Mouse (Mus musculus) 3134 (cell line): ENCODE measurements around the gene Echs1.
A peak's percentile ranks its signal among the peaks of the same experiment; 100 is the strongest.
"Not testable (repeated sequence)": the region's sequence is repeated elsewhere in the genome, so short reads cannot be mapped to it uniquely, and the experiment has no call there.

Experiments
- DNase-seq: peaks from one replicate; pipeline ENCODE4 v3.0.0-alpha.2; 2011; ENCODE audit warnings: low spot score; ENCODE audit not compliant: insufficient read length; ENCODE audit errors: extremely low read depth

Gene Echs1

DNA sequence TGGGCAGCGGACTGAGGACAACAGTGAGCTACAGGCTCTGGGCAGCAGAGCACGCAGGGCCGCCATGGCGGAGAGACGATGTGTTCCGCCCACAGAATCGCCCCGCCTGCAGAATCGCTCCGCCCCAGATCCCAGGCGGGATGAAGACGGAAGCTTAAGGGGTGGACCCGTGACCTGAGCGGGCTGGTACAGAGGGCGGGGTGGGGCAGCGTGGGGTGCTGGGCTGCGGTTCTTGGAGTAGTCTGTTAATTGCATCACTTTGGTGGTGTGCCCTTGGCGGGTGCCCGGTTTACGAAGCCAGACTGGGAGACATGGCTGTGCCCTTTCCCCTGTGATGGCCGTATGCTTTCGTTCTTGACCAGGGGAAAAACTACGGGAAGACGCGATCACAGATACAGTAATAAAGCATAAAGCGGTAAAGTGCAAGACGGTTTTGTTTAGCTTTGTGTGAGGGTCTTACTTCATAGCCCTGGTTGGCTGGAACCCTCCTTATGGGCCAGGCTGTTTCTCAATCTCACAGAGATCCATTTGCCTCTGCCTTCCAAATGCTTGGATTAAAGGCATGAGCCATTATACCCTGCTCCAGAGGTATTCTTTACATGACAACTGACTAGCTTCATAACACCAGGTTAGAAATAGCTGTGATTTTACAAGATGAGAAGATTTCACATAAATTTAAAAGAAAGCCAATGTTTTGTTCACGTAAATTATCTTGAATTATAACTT lies at the start of gene Echs1:
Gene Echs1, minus strand, starts transcription at position 148 of the 726 bp plus-strand sequence.
- DNase-seq, result peak; percentile 95

DNA sequence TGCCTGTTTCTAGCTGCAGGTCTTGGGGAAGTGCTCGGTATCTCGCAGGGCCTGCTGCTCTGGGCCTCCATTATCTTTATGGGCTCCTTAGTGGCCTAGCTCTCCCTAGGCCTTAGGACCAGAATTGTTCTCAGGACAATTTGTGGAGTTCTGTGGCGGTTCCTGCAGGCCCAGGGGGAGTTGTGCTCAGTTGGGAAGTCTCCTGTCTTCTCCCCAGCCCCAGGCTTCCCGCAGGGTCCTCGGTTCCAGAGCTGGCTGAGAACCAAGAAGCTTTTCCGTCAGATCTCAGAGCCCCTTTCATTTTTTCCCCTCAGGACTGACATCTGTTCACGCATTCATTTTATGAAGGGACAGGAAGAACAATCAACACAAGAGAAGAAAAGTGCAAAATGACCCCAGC lies 48.4 kb upstream of the Echs1 start, which contains the start of gene Olfr522:
Gene Olfr522, minus strand, starts transcription at position 101 of the 400 bp plus-strand sequence.
- no peak for DNase-seq

DNA sequence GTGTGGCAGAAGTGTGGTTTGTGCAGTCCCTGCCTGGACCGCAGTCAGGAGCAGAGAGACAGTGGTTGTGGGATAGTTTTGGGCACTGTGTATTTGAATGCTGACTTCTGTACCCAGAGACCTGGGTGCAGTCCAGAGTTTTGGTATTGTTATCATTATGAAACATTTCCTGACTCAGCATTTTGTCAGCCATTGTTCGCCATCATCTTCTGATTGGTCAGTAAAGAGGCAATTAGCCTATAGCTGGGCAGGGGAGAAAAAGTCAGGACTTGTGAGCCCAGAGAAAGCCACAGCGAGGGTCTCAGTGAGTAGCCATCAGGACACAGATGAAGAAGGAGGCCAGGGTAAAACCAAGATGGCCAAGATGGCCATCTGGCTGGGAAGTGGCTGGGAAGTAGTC lies 44.1 kb upstream of the Echs1 start:
- no peak for DNase-seq

DNA sequence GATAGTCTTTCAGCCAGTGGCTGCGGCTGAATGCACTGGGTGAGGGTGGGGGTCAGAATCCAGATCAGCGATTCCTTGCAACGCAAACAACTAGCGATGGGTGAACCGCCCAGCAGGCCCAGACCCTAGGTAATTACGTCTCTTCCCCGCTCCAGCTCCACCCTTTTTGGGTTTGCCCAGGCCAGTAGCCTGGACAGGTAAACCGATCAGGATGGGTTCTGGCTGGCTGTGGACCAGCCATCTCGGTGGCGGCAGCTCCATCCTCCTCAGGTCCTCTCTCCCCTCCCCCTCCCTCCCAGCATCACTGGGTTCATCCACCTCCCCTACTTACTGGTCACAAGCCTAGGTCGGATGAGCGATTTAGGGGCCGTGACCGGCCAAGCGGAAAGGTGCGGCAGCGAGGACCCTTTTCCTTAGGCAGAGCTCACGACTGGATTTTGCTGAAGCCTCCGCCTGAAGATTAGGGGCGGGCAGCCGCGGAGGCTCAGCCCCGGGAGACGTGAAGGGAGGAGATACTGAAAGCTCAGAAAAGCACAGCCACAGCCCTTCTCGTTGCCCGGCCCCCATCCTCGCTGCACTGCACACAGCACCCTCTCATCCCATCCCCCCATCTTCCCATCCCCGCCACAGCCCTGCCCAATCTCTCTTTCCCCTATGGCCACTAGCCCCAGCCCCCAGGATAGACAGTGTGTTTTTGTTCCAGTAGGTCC lies 38.1 kb upstream of the Echs1 start, which contains the start of gene Sprn:
Gene Sprn, minus strand, starts transcription at position 660 of the 710 bp plus-strand sequence.
- no peak for DNase-seq

DNA sequence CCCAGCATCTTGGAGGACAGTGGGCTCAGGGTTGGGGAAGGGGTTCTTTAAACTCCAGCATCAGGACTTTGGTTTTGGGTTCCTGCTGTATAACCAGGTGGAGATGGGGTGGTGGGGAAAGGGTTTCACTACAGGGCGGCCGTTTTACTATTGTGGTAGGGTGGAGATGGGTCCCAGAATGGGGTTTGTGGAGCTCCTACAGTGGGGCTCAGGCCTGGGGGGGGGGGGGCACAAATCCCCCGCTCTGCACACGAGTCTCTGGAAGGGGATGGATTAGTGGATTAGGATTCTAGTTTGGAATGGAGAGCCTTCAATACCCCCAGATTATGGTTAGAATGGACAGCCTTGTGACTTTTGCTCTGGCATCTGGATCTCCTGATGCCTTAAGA lies 37.5 kb upstream of the Echs1 start:
- no peak for DNase-seq

DNA sequence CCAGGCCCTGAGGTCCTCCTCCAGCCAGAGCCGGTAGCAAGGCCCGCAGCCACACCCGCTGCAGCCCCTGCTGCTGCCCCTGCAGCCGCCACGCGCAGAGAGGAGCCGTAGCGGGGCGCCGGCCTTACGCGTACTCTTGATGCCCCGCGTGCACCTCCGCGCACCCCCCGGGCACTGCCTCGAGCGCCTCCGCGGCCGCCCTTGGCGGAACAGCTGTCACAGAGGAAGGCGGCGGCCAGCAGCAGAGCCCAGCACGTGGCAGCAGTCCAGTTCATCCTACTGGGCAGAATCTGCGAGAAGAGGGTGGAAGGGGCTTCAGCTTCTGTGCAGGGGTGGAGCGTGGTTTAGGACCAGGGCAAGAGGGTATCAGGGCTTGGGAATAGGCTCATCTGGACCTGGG lies 37.1 kb upstream of the Echs1 start:
- DNase-seq, result no peak

DNA sequence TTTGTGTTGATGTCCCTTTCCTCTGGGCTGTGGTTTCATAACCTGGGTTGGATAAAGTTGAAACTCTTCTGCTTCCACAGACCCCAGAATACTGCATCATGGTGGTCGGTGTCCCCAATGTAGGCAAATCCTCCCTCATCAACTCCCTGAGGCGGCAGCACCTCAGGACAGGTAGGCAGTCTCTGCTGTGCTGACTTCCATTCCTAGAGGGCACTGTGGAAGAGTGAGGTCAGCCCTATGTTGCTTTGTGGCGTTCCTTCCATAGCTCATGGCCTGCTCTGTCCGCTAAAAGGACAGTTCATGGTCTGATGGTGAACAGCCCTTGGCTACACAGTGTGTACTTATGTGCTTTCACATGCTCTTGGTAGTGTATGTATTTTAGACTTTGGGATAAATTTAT lies 28.3 kb upstream of the Echs1 start:
- DNase-seq, result no peak

DNA sequence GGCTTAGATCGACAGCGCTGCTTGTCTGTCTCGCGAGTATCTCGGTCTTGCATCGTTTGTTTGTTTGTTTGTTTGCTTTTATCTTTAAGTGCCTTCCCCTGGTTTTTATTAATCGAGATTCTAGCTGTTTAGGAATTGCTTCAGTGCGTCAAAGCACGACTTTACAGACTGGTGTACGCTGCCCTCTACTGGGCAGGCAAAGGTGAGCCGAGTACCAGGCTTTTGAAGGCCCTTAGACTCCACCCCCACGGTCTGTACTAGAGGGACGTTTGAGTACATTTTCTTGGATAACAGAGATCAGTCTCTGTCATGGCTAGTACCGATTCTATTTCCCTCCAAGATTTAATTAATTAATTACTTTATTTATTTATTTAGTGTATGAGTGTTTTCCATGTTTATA lies 25.1 kb upstream of the Echs1 start:
- peak; percentile 23 for DNase-seq

DNA sequence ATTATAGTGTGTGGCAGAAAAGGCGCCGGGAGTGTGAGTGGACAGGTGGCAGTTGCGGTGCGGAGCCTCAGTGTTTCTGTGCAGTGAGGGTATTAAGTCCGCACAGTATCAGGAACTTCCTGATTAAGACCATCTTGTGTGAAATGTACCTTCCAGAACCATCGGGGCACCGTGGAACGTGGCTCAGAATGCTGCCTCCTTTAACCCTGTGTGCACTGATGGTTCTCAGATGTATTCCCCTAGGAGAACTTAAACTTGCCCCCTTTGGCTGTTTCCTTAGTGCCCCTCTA lies 21.7 kb upstream of the Echs1 start:
- no peak for DNase-seq

DNA sequence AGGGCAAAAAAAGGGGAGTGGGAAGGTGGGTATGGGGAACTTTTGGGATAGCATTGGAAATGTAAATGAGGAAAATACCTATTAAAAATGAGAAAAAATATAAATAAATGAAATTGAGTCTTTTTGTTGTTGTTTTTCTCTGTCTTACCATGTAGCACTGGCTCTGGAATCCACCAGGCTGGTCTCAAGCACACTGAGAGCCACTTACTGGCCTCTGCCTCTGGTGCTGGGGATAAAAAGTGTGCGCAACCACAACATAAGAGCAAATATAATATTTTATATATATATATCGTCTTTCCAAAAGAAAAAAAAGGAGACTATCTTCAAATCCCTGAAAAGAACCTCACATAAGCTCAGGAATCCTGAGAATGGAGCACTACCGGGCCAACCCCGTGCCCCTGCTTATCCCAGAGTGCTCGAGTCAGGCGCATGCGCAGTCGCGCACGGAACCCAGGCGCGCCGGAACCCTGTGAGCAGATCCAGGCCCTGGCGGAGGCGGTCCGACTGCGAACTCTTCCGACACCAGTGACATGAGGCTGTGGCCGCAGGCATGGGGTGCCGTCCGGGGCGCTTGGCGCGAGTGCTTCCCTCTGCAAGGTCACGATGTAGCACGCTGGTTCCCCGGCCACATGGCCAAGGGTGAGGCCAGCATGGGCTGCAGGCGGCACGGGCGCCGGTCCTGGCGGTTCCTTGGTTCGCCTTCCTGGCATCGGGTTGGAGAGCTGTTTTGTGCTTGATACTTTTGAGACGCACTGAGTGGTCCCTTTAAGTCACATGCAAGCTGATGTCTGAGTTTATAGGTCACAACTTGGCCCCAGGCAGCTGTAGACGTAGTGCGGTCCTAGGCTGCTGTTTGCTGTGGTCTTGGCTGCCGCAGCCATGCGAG lies 21.1 kb upstream of the Echs1 start, which contains the start of gene Mtg1:
Gene Mtg1, plus strand, starts transcription at position 430 of the 886 bp plus-strand sequence.
- peak; percentile 94 for DNase-seq

DNA sequence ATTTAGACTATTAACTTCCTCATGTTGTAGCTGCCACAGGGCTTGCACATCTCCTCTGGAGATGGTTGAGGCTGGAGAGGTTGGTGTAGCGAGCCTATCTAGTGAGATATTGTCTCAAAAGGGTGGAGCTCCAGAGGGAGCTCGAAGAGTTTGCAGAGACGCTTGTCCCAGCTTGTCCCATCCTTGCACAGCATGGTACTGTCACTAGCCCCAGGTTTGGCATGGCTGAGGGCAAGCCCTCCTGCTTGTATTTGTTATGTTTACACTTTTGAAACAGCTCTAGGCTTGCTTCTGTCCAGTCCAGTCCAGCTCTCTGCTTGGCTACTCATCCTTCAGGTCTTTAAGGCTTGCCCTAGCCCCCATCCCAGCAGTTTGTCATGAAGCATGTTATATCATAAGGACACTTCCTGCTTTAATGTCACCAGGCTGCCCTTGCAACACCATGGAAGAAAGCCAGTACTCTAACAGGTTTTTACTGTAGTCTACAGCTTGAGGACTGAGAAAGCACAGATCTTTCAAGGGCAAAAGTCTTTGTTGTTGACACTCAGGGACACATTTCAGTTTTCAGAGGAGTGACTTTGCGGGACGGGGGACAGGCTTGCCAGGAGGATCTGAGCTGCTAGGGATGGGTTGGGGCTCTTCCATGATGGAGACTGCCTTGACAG lies 19.0 kb upstream of the Echs1 start:
- no peak for DNase-seq

DNA sequence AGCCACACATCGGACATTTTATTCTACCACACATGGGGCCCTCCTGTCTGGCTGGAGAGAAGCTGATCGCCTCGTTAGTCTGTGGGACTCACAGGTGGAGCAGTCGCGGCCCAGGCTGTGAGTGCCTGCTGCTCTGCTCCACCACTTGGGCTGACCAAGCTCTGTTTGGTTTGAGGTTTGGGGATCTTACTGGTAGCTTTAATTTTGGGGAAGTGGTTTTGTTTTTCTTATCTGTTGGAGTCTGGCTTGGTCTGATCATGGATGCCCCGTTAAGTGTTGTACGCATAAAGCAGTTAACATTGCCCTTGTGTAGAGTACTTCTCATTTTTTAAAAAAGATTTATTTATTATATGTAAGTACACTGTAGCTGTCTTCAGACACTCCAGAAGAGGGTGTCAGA lies 17.8 kb upstream of the Echs1 start:
- not testable (repeated sequence) for DNase-seq

DNA sequence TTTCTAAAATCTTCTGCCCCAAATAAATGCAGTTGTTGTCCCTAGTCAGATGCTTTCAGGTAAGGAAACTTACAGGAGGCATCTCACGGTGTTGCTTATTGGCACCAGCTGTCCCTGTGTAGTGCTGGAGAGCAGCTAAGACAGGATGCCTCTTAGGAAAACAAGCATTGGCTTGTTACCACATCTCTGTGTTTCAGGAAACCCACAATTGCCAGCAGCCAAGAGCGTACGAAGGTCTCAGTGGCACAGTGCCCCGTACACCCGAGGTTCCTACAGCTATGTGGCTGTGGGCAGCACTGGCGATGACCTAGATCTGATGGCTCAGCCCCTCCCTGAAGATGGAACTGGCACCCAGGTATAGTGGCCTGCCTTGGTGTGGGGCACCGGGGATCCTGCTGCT lies 15.9 kb upstream of the Echs1 start:
- DNase-seq, result not testable (repeated sequence)

DNA sequence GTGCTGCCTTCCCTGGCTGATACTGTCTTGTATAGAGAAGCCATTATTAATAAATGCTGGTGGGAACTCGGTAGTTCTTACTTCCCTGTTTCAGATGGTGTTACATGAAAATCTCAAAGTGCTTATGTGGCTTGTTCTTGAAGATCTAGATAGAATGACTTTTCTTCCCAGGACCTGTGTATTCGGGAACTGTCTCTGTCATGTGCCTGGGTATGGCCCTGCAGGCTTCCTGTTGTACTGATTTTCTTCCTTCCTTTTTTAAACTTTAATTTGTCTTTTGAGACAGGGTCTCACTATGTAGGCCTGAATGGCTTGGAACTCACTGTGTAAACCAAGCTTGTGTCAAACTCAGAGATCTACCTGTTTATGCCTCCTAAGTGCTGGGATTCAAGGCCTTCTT lies 11.6 kb upstream of the Echs1 start:
- no peak for DNase-seq

DNA sequence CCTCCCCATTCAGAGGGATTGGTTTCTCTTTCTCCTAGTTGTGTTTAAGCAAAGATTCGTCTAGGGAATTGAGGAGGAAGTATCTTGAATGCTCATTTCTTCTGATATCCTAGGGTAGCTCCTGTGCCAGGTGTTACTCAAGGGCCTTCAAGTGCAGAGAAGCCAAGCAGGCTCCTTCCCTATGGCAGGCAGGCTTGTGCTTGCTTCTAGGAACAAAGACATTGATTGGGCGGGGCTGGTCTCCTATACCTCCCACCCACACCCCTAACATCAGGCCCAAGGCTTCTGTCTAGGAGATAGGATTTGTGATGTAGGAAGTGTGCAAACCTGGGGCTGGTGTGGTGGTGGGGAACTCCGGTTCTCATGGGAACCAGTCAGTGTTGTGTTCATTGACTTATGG lies 10.7 kb upstream of the Echs1 start:
- no peak for DNase-seq

DNA sequence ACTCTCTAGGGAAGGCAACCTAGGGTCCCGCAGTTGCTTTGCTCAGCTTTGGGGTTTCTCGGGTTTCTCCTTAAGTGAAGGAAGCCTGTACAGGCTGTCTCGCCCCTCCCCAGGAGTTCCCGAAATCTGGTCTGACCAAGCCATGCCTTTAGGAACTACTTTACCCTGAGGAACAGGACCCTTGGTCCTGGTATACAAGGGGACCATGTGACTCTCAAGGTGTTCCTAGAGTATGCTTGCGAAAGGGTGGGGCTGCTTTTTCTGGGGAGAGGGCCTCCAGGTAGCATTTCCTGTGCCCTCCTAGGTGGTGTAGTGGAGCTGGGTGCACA lies 9.7 kb upstream of the Echs1 start:
- DNase-seq, result no peak

DNA sequence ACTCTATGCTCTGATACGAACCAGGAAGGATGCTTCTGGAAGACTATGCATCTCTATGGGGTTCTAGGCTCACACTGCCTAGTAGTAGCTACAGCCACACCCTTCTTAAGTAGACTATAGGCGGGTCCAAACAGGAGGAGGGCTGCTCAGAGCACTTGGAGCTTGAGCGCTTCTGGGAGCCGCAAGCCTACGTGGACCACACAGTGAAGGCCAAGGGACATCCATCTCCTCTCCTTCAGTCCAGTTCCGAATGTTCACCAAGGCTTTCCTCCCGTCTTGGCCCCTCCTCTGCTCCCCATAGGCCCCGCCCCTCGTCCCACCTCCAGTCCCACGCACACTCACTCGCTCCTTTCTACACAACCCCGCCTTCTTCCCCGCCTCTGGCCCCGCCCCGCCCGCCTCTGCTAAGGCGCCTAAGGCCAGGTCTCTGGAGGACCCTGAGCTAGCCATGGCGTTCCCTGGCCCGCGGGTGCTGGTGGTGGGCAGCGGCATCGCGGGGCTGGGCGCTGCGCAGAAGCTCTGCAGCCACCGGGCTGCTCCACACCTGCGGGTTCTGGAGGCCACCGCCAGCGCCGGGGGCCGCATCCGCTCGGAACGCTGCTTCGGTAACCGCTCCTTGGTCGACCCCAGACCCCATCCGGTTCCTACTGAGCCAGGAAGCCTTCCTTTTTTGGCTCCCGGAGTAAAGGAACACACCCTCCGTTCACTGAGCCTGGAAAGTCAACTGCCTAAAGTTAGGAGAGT lies 9.2 kb upstream of the Echs1 start:
- peak; percentile 77 for DNase-seq

DNA sequence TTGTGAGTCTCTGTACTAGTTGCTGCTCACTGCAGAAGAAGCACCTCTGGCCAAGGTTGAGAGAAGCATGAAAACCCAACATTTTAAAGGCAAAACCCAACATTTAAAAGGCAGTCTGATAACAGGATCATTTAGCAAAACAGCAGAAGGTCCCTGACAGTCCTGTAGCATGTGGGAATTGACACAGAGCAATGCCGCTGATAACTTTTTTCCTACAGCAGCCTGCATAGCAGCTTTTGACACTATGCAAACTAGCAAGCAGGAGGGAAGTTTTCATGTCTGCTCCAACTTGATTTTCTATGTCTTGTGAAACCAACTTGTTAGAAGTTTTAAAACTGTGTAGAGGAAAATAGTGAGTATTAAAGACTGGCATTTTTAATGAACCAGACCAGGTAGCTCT lies 8.1 kb upstream of the Echs1 start:
- no peak for DNase-seq

DNA sequence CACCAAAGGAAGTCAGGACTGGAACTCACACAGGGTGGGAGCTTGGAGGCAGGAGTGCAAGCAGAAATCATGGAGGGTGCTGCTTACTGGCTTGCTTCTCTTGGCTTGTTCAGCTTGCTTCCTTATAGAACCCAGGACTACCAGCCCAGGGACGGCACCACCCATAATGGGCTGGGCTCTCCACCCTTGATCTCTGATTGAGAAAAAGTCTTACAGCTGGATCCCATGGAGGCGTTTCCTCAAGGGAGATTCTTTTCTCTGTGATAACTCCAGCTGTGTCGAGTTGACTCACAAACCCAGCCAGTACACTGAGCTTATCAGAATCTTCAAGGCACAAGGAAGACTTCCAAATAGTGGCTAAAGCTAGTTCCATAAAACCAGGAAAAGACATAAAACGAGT lies 6.5 kb upstream of the Echs1 start:
- no peak for DNase-seq

DNA sequence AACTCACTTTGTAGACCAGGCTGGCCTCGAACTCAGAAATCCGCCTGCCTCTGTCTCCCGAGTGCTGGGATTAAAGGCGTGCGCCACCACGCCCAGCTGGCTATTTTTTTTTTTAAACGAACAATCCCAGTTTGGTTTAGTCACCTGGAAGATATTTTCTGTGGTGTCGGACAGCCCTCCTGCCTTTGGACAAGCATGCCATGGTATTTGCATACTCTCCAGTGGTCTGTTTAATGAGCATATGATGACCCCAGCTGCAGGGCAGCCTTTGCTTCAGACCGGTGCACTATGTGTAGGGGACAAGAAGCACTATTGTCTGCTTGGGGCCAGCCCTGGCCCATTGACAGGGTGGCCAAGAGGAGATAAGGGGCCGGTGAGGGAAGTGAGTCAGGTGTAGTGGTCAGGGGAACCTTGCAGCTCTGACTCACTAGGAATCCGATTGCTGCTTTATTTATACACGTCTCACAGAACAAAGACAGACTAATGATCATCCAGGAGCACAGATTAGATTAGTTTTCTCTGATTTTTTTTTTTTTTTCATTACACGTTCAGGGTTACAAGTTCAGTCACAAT lies 5.1 kb upstream of the Echs1 start:
- no peak for DNase-seq
